Mouse (Mus musculus) embryonic fibroblast, embryonic 13.5 days (primary cell): ENCODE measurements at regions not wholly inside any gene's neighbourhood (a gene's known extent, or its start where the extent isn't known, plus 50 kb on each side); places are given as distances from the start of the nearest gene placed in this dataset.

Experiments
- CTCF ChIP-seq: IDR thresholded peaks from 2 replicates; pipeline ENCODE4 v1.5.1; 2011; ENCODE audit warnings: mild to moderate bottlenecking, control low read depth, low read length, moderate library complexity, borderline replicate concordance; ENCODE audit not compliant: insufficient read depth
- POLR2A ChIP-seq: IDR thresholded peaks from 2 replicates; pipeline ENCODE4 v1.6.1; 2011; ENCODE audit warnings: low read depth, mild to moderate bottlenecking, control low read depth, low read length, moderate library complexity

DNA sequence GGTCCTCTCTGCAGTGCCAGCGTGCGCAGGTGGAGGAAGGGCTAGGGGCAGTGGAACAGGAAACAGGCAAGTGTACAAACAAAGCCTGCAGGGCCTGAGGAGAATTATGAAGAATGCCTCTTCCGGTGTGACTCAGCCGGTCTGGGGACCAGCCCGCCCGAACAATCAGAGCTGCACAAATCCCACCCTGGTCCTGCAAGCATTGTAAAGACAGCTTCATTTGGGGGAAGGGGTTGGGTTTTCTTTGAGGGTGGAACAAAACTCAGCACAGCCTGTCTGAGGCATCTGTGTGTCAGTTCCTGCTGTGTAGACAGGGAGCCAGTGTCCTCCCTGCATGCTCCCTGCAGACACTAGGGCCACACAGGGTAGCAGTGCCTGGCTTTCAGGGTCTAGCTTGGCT is 117.9 kb downstream of the Gadd45g start:
- no peak for TF ChIP-seq POLR2A
- no peak for TF ChIP-seq CTCF
